Mouse (Mus musculus) liver, embryonic 14.5 days (tissue): Measurements from ENCODE around the gene Ttll6.
A peak's percentile ranks its signal among the peaks of the same experiment; 100 is the strongest.

Experiments used
- CTCF ChIP-seq: IDR thresholded peaks from 2 replicates; pipeline ENCODE4 v1.5.1; 2016; ENCODE audit warnings: antibody characterized with exemption, low read depth, control low read depth
- EP300 ChIP-seq: IDR thresholded peaks from 2 replicates; pipeline ENCODE4 v1.6.1; 2016; ENCODE audit warnings: antibody characterized with exemption, low read depth

- TF ChIP-seq CTCF (peak; percentile 78), EP300 (no peak)
Observed at GRCm38 (mm10) chr11:96145622-96146270, 12.2 kb downstream of the Ttll6 start.
